Mouse (Mus musculus) MEL (cell line): Measurements from ENCODE around the gene Ncapd3. TPM values are rescaled to one million over a fixed set of nuclear protein-coding genes. Genes with fewer than 3 reads are reported as not detected.

Experiments
- DNase-seq: peaks from one replicate; pipeline ENCODE4 v3.0.0; 2011; ENCODE audit warnings: low read depth, low spot score
- H3K27ac ChIP-seq: 2 replicates; pipeline ENCODE4 v1.5.1; 2012; ENCODE audit warnings: low read depth, mild to moderate bottlenecking, control low read depth, low read length, moderate library complexity; ENCODE audit not compliant: control insufficient read depth
- H3K27me3 ChIP-seq, 2 experiments: fragments of 150-350 bp in 1 of 2; sonication (generic) in 1 of 2; 2 replicates each; pipeline ENCODE4 v1.6.1; 2012; ENCODE audit warnings: low read length in 2 of 2, mild to moderate bottlenecking in 2 of 2, improper control_type of control experiment in 1 of 2, moderate library complexity in 1 of 2; ENCODE audit not compliant: insufficient read depth in 2 of 2, control insufficient read depth in 1 of 2
- H3K36me3 ChIP-seq, 2 experiments: 2 replicates each; pipeline ENCODE4 v1.6.1; 2012 to 2014; ENCODE audit warnings: low read length in 2 of 2, improper control_type of control experiment in 1 of 2, inconsistent platforms in 1 of 2, mild to moderate bottlenecking in 1 of 2; ENCODE audit not compliant: insufficient read depth in 2 of 2, control insufficient read depth in 1 of 2
- H3K4me1 ChIP-seq, 2 experiments: fragments of 150-350 bp in 1 of 2; sonication (generic) in 1 of 2; 2 replicates each; pipeline ENCODE4 v1.6.1; 2012; ENCODE audit warnings: low read length in 2 of 2, improper control_type of control experiment in 1 of 2, mild to moderate bottlenecking in 1 of 2; ENCODE audit not compliant: insufficient read depth in 2 of 2, control insufficient read depth in 1 of 2
- H3K4me3 ChIP-seq, 2 experiments: fragments of 150-350 bp in 1 of 2; sonication (generic) in 1 of 2; 2 replicates each; pipeline ENCODE4 v1.5.1; 2012; ENCODE audit warnings: low read depth in 2 of 2, low read length in 2 of 2, mild to moderate bottlenecking in 2 of 2, moderate library complexity in 2 of 2, control low read depth in 1 of 2, improper control_type of control experiment in 1 of 2; ENCODE audit not compliant: control insufficient read depth in 1 of 2, insufficient read depth in 1 of 2
- H3K79me2 ChIP-seq: 2 replicates; pipeline ENCODE4 v1.6.1; 2012; ENCODE audit warnings: mild to moderate bottlenecking, low read length, moderate library complexity; ENCODE audit not compliant: control insufficient read depth, poor library complexity, insufficient read depth
- H3K9ac ChIP-seq: 2 replicates; pipeline ENCODE4 v1.6.1; 2012; ENCODE audit warnings: low read depth, mild to moderate bottlenecking, control low read depth, low read length, moderate library complexity; ENCODE audit not compliant: control insufficient read depth, poor library complexity, severe bottlenecking
- H3K9me3 ChIP-seq: fragments of 150-350 bp; sonication (generic); replicated peaks from 2 replicates; pipeline ENCODE4 v1.6.1; 2012; ENCODE audit warnings: mild to moderate bottlenecking, low read length, improper control_type of control experiment, moderate library complexity; ENCODE audit not compliant: insufficient read depth
- BHLHE40 ChIP-seq: IDR thresholded peaks from 2 replicates; pipeline ENCODE4 v1.6.1; 2012; ENCODE audit warnings: low read depth, mild to moderate bottlenecking, inconsistent platforms, low read length, improper control_type of control experiment, borderline replicate concordance
- CHD1 ChIP-seq: IDR thresholded peaks from 2 replicates; pipeline ENCODE4 v1.6.1; 2012; ENCODE audit warnings: low read depth, mild to moderate bottlenecking, inconsistent platforms, low read length, improper control_type of control experiment
- CHD2 ChIP-seq: IDR thresholded peaks from 2 replicates; pipeline ENCODE4 v1.6.1; 2011; ENCODE audit warnings: low read length, improper control_type of control experiment
- CTCF ChIP-seq, 3 experiments: IDR thresholded peaks in 2 of 3; conservative IDR thresholded peaks in 1 of 3; 2 replicates each; pipeline ENCODE4 v1.5.1; 2011 to 2012; ENCODE audit warnings: low read length in 3 of 3, low read depth in 2 of 3, mild to moderate bottlenecking in 2 of 3, improper control_type of control experiment in 1 of 3, inconsistent platforms in 1 of 3, mixed read lengths in 1 of 3, moderate library complexity in 1 of 3; ENCODE audit not compliant: control insufficient read depth in 1 of 3, insufficient read depth in 1 of 3, poor library complexity in 1 of 3, severe bottlenecking in 1 of 3
- E2F4 ChIP-seq: IDR thresholded peaks from 2 replicates; pipeline ENCODE4 v1.6.1; 2011; ENCODE audit warnings: low read depth, low read length, improper control_type of control experiment, borderline replicate concordance
- ELF1 ChIP-seq: IDR thresholded peaks from 2 replicates; pipeline ENCODE4 v1.6.1; 2014; ENCODE audit warnings: low read depth, mild to moderate bottlenecking, inconsistent platforms, low read length, improper control_type of control experiment, moderate library complexity
- EP300 ChIP-seq, 2 experiments: IDR thresholded peaks; 2 replicates each; pipeline ENCODE4 v1.6.1; 2011; ENCODE audit warnings: improper control_type of control experiment in 2 of 2, low read length in 2 of 2, low read depth in 1 of 2, mild to moderate bottlenecking in 1 of 2
- ETS1 ChIP-seq: IDR thresholded peaks from 2 replicates; pipeline ENCODE4 v1.6.1; 2012; ENCODE audit warnings: low read depth, mild to moderate bottlenecking, inconsistent platforms, low read length, improper control_type of control experiment, moderate library complexity
- GABPA ChIP-seq: IDR thresholded peaks from 2 replicates; pipeline ENCODE4 v1.6.1; 2012; ENCODE audit warnings: low read depth, mild to moderate bottlenecking, inconsistent platforms, low read length, improper control_type of control experiment, moderate library complexity
- GATA1 ChIP-seq: IDR thresholded peaks from 2 replicates; pipeline ENCODE4 v1.6.1; 2011; ENCODE audit warnings: low read depth, low read length, improper control_type of control experiment
- HCFC1 ChIP-seq: IDR thresholded peaks from 2 replicates; pipeline ENCODE4 v1.6.1; 2012; ENCODE audit warnings: low read depth, mild to moderate bottlenecking, inconsistent platforms, low read length, improper control_type of control experiment, moderate library complexity
- JUND ChIP-seq: IDR thresholded peaks from 2 replicates; pipeline ENCODE4 v1.6.1; 2011; ENCODE audit warnings: low read depth, mild to moderate bottlenecking, improper control_type of control experiment, low read length
- KAT2A ChIP-seq: conservative IDR thresholded peaks from 2 replicates; pipeline ENCODE4 v1.6.1; 2012; ENCODE audit warnings: low read depth, low read length, improper control_type of control experiment, inconsistent platforms
- MAFK ChIP-seq: IDR thresholded peaks from 2 replicates; pipeline ENCODE4 v1.6.1; 2011; ENCODE audit warnings: low read depth, mild to moderate bottlenecking, low read length, improper control_type of control experiment, borderline replicate concordance
- MAX ChIP-seq: IDR thresholded peaks from 2 replicates; pipeline ENCODE4 v1.6.1; 2011; ENCODE audit warnings: low read length, improper control_type of control experiment
- MAZ ChIP-seq: IDR thresholded peaks from 2 replicates; pipeline ENCODE4 v1.6.1; 2012; ENCODE audit warnings: low read depth, mild to moderate bottlenecking, inconsistent platforms, low read length, improper control_type of control experiment
- MEF2A ChIP-seq: IDR thresholded peaks from 2 replicates; pipeline ENCODE4 v1.6.1; 2014; ENCODE audit warnings: low read depth, mild to moderate bottlenecking, inconsistent platforms, low read length, improper control_type of control experiment; ENCODE audit not compliant: poor library complexity, insufficient replicate concordance, severe bottlenecking; ENCODE audit errors: extremely low read depth
- MXI1 ChIP-seq: IDR thresholded peaks from 2 replicates; pipeline ENCODE4 v1.6.1; 2011; ENCODE audit warnings: mild to moderate bottlenecking, low read depth, low read length, improper control_type of control experiment
- MYB ChIP-seq: IDR thresholded peaks from 2 replicates; pipeline ENCODE4 v1.6.1; 2011; ENCODE audit warnings: mild to moderate bottlenecking, low read depth, low read length, improper control_type of control experiment
- MYC ChIP-seq: IDR thresholded peaks from 2 replicates; pipeline ENCODE4 v1.6.1; 2011; ENCODE audit warnings: low read depth, mild to moderate bottlenecking, low read length, improper control_type of control experiment, moderate library complexity
- NELFE ChIP-seq: IDR thresholded peaks from 2 replicates; pipeline ENCODE4 v1.6.1; 2011; ENCODE audit warnings: low read depth, low read length, improper control_type of control experiment
- NRF1 ChIP-seq: IDR thresholded peaks from 2 replicates; pipeline ENCODE4 v1.6.1; 2014; ENCODE audit warnings: low read depth, mild to moderate bottlenecking, inconsistent platforms, low read length, improper control_type of control experiment, moderate library complexity; ENCODE audit not compliant: poor library complexity, insufficient read depth, severe bottlenecking
- POLR2A ChIP-seq, 2 experiments: IDR thresholded peaks; 2 replicates each; pipeline ENCODE4 v1.6.1; 2011 to 2012; ENCODE audit warnings: low read length in 2 of 2, mild to moderate bottlenecking in 2 of 2, control low read depth in 1 of 2, improper control_type of control experiment in 1 of 2, low read depth in 1 of 2, moderate library complexity in 1 of 2; ENCODE audit not compliant: control insufficient read depth in 1 of 2, insufficient read depth in 1 of 2, poor library complexity in 1 of 2
- POLR2AphosphoS2 ChIP-seq: IDR thresholded peaks from 2 replicates; pipeline ENCODE4 v1.6.1; 2011; ENCODE audit warnings: low read length, improper control_type of control experiment
- POLR2AphosphoS5 ChIP-seq: IDR thresholded peaks from 2 replicates; pipeline ENCODE4 v1.6.1; 2012; ENCODE audit warnings: low read depth, borderline replicate concordance, mild to moderate bottlenecking, inconsistent platforms, low read length, moderate library complexity, mixed read lengths
- RAD21 ChIP-seq: IDR thresholded peaks from 2 replicates; pipeline ENCODE4 v1.6.1; 2011; ENCODE audit warnings: mild to moderate bottlenecking, low read depth, low read length, improper control_type of control experiment
- SIN3A ChIP-seq: IDR thresholded peaks from 2 replicates; pipeline ENCODE4 v1.6.1; 2012; ENCODE audit warnings: low read length, improper control_type of control experiment, inconsistent platforms
- SMC3 ChIP-seq: IDR thresholded peaks from 2 replicates; pipeline ENCODE4 v1.6.1; 2011; ENCODE audit warnings: low read depth, low read length, improper control_type of control experiment
- TAL1 ChIP-seq: IDR thresholded peaks from 2 replicates; pipeline ENCODE4 v1.6.1; 2012; ENCODE audit warnings: mild to moderate bottlenecking, inconsistent platforms, low read length, moderate library complexity, mixed read lengths
- TBP ChIP-seq: IDR thresholded peaks from 2 replicates; pipeline ENCODE4 v1.8.0; 2011; ENCODE audit warnings: low read depth, low read length, improper control_type of control experiment
- TCF12 ChIP-seq: IDR thresholded peaks from 2 replicates; pipeline ENCODE4 v1.6.1; 2014; ENCODE audit warnings: low read depth, mild to moderate bottlenecking, inconsistent platforms, low read length, improper control_type of control experiment, moderate library complexity
- UBTF ChIP-seq: IDR thresholded peaks from 2 replicates; pipeline ENCODE4 v1.6.1; 2012; ENCODE audit warnings: low read depth, mild to moderate bottlenecking, inconsistent platforms, low read length, improper control_type of control experiment, moderate library complexity, borderline replicate concordance; ENCODE audit not compliant: insufficient read depth
- USF1 ChIP-seq: IDR thresholded peaks from 2 replicates; pipeline ENCODE4 v1.6.1; 2014; ENCODE audit warnings: low read depth, mild to moderate bottlenecking, inconsistent platforms, low read length, improper control_type of control experiment, moderate library complexity
- USF2 ChIP-seq, 2 experiments: IDR thresholded peaks; 2 replicates each; pipeline ENCODE4 v1.6.1; 2011 to 2012; ENCODE audit warnings: improper control_type of control experiment in 2 of 2, low read length in 2 of 2, borderline replicate concordance in 1 of 2, inconsistent platforms in 1 of 2, low read depth in 1 of 2, mild to moderate bottlenecking in 1 of 2; ENCODE audit not compliant: insufficient read depth in 1 of 2
- ZC3H11A ChIP-seq: IDR thresholded peaks from 2 replicates; pipeline ENCODE4 v1.6.1; 2012; ENCODE audit warnings: low read depth, mild to moderate bottlenecking, inconsistent platforms, low read length, improper control_type of control experiment
- ZKSCAN1 ChIP-seq: IDR thresholded peaks from 2 replicates; pipeline ENCODE4 v1.6.1; 2012; ENCODE audit warnings: low read depth, mild to moderate bottlenecking, inconsistent platforms, low read length, improper control_type of control experiment, moderate library complexity
- ZMIZ1 ChIP-seq: IDR thresholded peaks from 2 replicates; pipeline ENCODE4 v1.6.1; 2012; ENCODE audit warnings: low read depth, mild to moderate bottlenecking, inconsistent platforms, low read length, improper control_type of control experiment, moderate library complexity
- ZNF384 ChIP-seq: IDR thresholded peaks from 2 replicates; pipeline ENCODE4 v1.6.1; 2012; ENCODE audit warnings: low read depth, mild to moderate bottlenecking, inconsistent platforms, low read length, improper control_type of control experiment
- polyA plus RNA-seq, 2 experiments: library from polyadenylated mRNA; stranded (reverse) in 1 of 2; unstranded in 1 of 2; fragments of >175 nt in 1 of 2; fragments of >200 nt in 1 of 2; gene quantifications; 2 replicates each; pipeline versions ENCODE4 v1.2.1 to v1.2.4; 2012; ENCODE audit warnings: low replicate concordance in 2 of 2, low read depth in 1 of 2; ENCODE audit not compliant: insufficient read length in 2 of 2, insufficient read depth in 1 of 2, missing spikeins in 1 of 2
- total RNA-seq: library from RNA; depleted of rRNA; stranded (reverse); fragments of 300-350 nt; gene quantifications from 2 replicates; pipeline ENCODE4 v1.2.3, GENCODE M21; 2012

Ncapd3 gene
- total and polyA plus RNA-seq, 3 experiments: 28.7 to 36.5 TPM; not detected in 1

GRCm38 (mm10) chr9:27023681-27024080 lies 6.3 kb upstream of the Ncapd3 start:
- H3K27me3 ChIP-seq: no peaks in the 10 kb centered on the region
- H3K4me1 ChIP-seq: peaks cover 15 to 25% of the 10 kb centered on the region in 2 experiments
- H3K36me3 ChIP-seq: peaks cover 0 to 41% of the 10 kb centered on the region in 2 experiments; a peak in 3 of 4 replicates
- no peaks in the 10 kb centered on the region for H3K9me3 ChIP-seq
- H3K79me2 ChIP-seq: peaks cover 21% of the 10 kb centered on the region
- H3K9ac ChIP-seq: no peak overlapping the region
- peak; percentile 83 for DNase-seq
- no peak overlapping the region for H3K27ac ChIP-seq
- H3K4me3 ChIP-seq: no peak overlapping the region
- TF ChIP-seq SIN3A: peak; percentile 72
- no peak for TF ChIP-seq MEF2A
- no peak for TF ChIP-seq MAFK
- peak; percentile 29 to 77; a peak in 3 of 4 replicates for TF ChIP-seq EP300 (IDR thresholded peaks at IDR 0.05; ENCODE audit: low read depth in 1 of 2, low read length in 2 of 2)
- no peak for TF ChIP-seq USF1
- TF ChIP-seq POLR2AphosphoS5: no peak
- TF ChIP-seq CTCF (IDR thresholded peaks at IDR 0.05 in 2 of 3, conservative IDR thresholded peaks at IDR 0.05 in 1 of 3; ENCODE audit: control insufficient read depth in 1 of 3, insufficient read depth in 1 of 3, low read depth in 2 of 3, low read length in 3 of 3, poor library complexity in 1 of 3, severe bottlenecking in 1 of 3): no peak
- no peak for TF ChIP-seq E2F4
- no peak for TF ChIP-seq UBTF
- no peak for TF ChIP-seq HCFC1
- TF ChIP-seq GATA1: no peak
- TF ChIP-seq ETS1: peak; percentile 43; the same call in 1 of the 2 replicates
- no peak for TF ChIP-seq KAT2A
- TF ChIP-seq MAZ: no peak
- TF ChIP-seq NELFE: no peak
- no peak for TF ChIP-seq TBP
- TF ChIP-seq MYC: no peak
- no peak for TF ChIP-seq TAL1
- no peak for TF ChIP-seq BHLHE40
- TF ChIP-seq USF2 (IDR thresholded peaks at IDR 0.05; ENCODE audit: borderline replicate concordance in 1 of 2, insufficient read depth in 1 of 2, low read depth in 1 of 2, low read length in 2 of 2): no peak
- no peak for TF ChIP-seq GABPA
- TF ChIP-seq MAX: no peak
- no peak for TF ChIP-seq POLR2A (IDR thresholded peaks at IDR 0.05; ENCODE audit: control insufficient read depth in 1 of 2, insufficient read depth in 1 of 2, low read depth in 1 of 2, low read length in 2 of 2, poor library complexity in 1 of 2)
- TF ChIP-seq NRF1: no peak
- TF ChIP-seq ZC3H11A: no peak
- TF ChIP-seq ELF1: no peak
- no peak for TF ChIP-seq RAD21
- no peak for TF ChIP-seq SMC3
- no peak for TF ChIP-seq POLR2AphosphoS2
- no peak for TF ChIP-seq ZKSCAN1
- no peak for TF ChIP-seq MYB
- no peak for TF ChIP-seq JUND
- TF ChIP-seq ZNF384: no peak
- TF ChIP-seq CHD1: no peak
- TF ChIP-seq CHD2: no peak
- TF ChIP-seq ZMIZ1: no peak
- TF ChIP-seq TCF12: no peak
- 0 out of 2 replicates have a peak, but pooled peaks have one; percentile 16 for TF ChIP-seq MXI1
